Comparison of ENCODE assay signal across 8 mouse cellular contexts in the genomic region with DNA sequence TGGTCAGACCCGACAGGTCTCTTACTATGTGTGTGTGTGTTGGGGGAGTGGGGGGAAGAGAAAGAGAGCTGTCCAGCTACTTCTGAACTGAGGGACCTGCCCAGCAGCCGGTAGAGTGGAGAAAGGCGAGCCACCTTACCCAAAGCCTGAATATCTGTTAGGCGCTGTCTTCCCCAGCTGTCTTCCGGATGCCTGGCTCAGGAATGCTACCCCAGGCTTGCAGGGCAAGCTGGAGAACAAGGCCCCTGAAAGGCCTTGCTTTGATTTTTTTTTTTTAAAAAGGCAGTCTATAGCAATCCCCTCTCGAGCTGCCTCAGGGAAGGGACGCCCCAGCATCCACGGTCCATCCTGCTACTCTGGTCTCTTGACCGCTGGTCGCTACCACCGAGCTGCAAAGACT. TPM values are rescaled to one million over a fixed set of nuclear protein-coding genes. Genes with fewer than 3 reads are reported as not detected.
DNase-seq lines count a peak whose midpoint lies in the region; ATAC-seq and TF ChIP-seq lines count a peak whose summit lies in the region.

No protein-coding gene starts in this region.

- no peaks in the 10 kb centered on the region for H3K36me3 ChIP-seq in liver, adult 2 months (ENCODE audit: control insufficient read depth, insufficient read depth, low read length)
- H3K36me3 ChIP-seq in liver, postnatal 0 days (replicated peaks; ENCODE audit: insufficient read depth, low read length), result no peaks in the 10 kb centered on the region
- no peaks in the 10 kb centered on the region for H3K36me3 ChIP-seq in hindbrain, embryonic 13.5 days
- H3K36me3 ChIP-seq in midbrain, embryonic 15.5 days (replicated peaks), result no peaks in the 10 kb centered on the region

- no peak for TF ChIP-seq POLR2A in liver, adult 2 months (IDR thresholded peaks at IDR 0.05; ENCODE audit: extremely low read depth, insufficient read depth, low read length)

- peak overlapping the region; percentile 100; the same call in 1 of the 2 replicates for H3K27ac ChIP-seq in liver, adult 2 months (replicated peaks; ENCODE audit: insufficient read depth, low read depth, low read length)
- no peak overlapping the region for H3K27ac ChIP-seq in liver, postnatal 0 days (ENCODE audit: low read depth)
- H3K27ac ChIP-seq in hindbrain, embryonic 13.5 days, result peak overlapping the region; percentile 99
- H3K27ac ChIP-seq in midbrain, embryonic 15.5 days, result peak overlapping the region; percentile 96

- no peaks in the 10 kb centered on the region for H3K27me3 ChIP-seq in liver, adult 2 months (ENCODE audit: control insufficient read depth, insufficient read depth, low read length)
- H3K27me3 ChIP-seq in liver, postnatal 0 days (ENCODE audit: insufficient read depth, low read length), result peaks cover 38% of the 10 kb centered on the region
- H3K27me3 ChIP-seq in hindbrain, embryonic 13.5 days, result no peaks in the 10 kb centered on the region
- H3K27me3 ChIP-seq in midbrain, embryonic 15.5 days (replicated peaks), result no peaks in the 10 kb centered on the region

- WGBS in liver, adult 2 months, result 83% methylated on average over 11 of the region's 11 CpGs
- 72% methylated on average over 11 of the region's 11 CpGs for WGBS in liver, postnatal 0 days (ENCODE audit: insufficient replicate concordance)
- 15% methylated on average over 11 of the region's 11 CpGs for WGBS in hindbrain, embryonic 13.5 days
- 19% methylated on average over 11 of the region's 11 CpGs for WGBS in midbrain, embryonic 15.5 days

- ATAC-seq in liver, postnatal 0 days, result no peak
- ATAC-seq in hindbrain, embryonic 13.5 days (ENCODE audit: low FRiP score), result no peak
- ATAC-seq in midbrain, embryonic 15.5 days (replicated peaks), result no peak

- H3K9me3 ChIP-seq in liver, postnatal 0 days (ENCODE audit: low read length), result no peaks in the 10 kb centered on the region
- no peaks in the 10 kb centered on the region for H3K9me3 ChIP-seq in hindbrain, embryonic 13.5 days
- H3K9me3 ChIP-seq in midbrain, embryonic 15.5 days, result no peaks in the 10 kb centered on the region

- DNase-seq in liver, adult 2 months (ENCODE audit: extremely low read depth, low read depth, low spot score), result no peak
- DNase-seq in liver, postnatal 0 days, result no peak
- peak; percentile 56 for DNase-seq in embryo, embryonic 11 days
- no peak for DNase-seq in urinary bladder, postnatal 14 days (ENCODE audit: low spot score)
- DNase-seq in thymus, postnatal 14 days, result no peak
- no peak for DNase-seq in left cerebral cortex, adult 9 months (ENCODE audit: low spot score in 2 of 2)

- 0 out of 2 replicates have a peak overlapping the region, but pooled peaks have one; percentile 23 for H3K9ac ChIP-seq in liver, adult 2 months (ENCODE audit: low read depth, low read length)
- H3K9ac ChIP-seq in liver, postnatal 0 days (replicated peaks), result no peak overlapping the region
- H3K9ac ChIP-seq in hindbrain, embryonic 13.5 days, result peak overlapping the region; percentile 99
- peak overlapping the region; percentile 79; the same call in 1 of the 2 replicates for H3K9ac ChIP-seq in midbrain, embryonic 15.5 days

- H3K4me1 ChIP-seq in liver, adult 2 months (ENCODE audit: control insufficient read depth, insufficient read depth, low read length), result peaks cover 10% of the 10 kb centered on the region; the same call in 1 of the 2 replicates
- H3K4me1 ChIP-seq in liver, postnatal 0 days (ENCODE audit: insufficient read depth), result peaks cover 8% of the 10 kb centered on the region; the same call in 1 of the 2 replicates
- peaks cover 56% of the 10 kb centered on the region for H3K4me1 ChIP-seq in hindbrain, embryonic 13.5 days (replicated peaks)
- peaks cover 45% of the 10 kb centered on the region for H3K4me1 ChIP-seq in midbrain, embryonic 15.5 days

- H3K4me3 ChIP-seq in liver, adult 2 months (ENCODE audit: insufficient read depth, low read depth, low read length), result no peak overlapping the region
- no peak overlapping the region for H3K4me3 ChIP-seq in liver, postnatal 0 days (ENCODE audit: low read depth, low read length)
- H3K4me3 ChIP-seq in hindbrain, embryonic 13.5 days, result peak overlapping the region; percentile 89; the same call in 1 of the 2 replicates
- H3K4me3 ChIP-seq in midbrain, embryonic 15.5 days, result no peak overlapping the region

- no peak overlapping the region for H3K4me2 ChIP-seq in liver, postnatal 0 days (ENCODE audit: low read depth, low read length)
- peak overlapping the region; percentile 98 for H3K4me2 ChIP-seq in hindbrain, embryonic 13.5 days
- H3K4me2 ChIP-seq in midbrain, embryonic 15.5 days, result peak overlapping the region; percentile 94

- no peak for TF ChIP-seq EP300 in liver, postnatal 0 days (IDR thresholded peaks at IDR 0.05; ENCODE audit: low read depth)

- H3K79me2 ChIP-seq in liver, adult 2 months (ENCODE audit: control insufficient read depth, insufficient read depth, low read length), result peaks cover 13% of the 10 kb centered on the region; the same call in 1 of the 2 replicates

- TF ChIP-seq CTCF in liver, adult 2 months (IDR thresholded peaks at IDR 0.05; ENCODE audit: low read depth, low read length), result no peak
- no peak for TF ChIP-seq CTCF in liver, postnatal 0 days (IDR thresholded peaks at IDR 0.05; ENCODE audit: low read depth)

RNA-seq across cellular contexts. Expression of a gene that starts 32.6 kb away (rescaled TPM):
- 41.1 and 47.8 TPM in 2 replicates for total RNA-seq in liver, adult 2 months (2014; rRNA removed)
- polyA plus RNA-seq in liver, adult 2 months (2012; rRNA removed), result 75.1 and 90.2 TPM in 2 replicates
- 25.0 and 28.0 TPM in 2 replicates for polyA plus RNA-seq in liver, postnatal 0 days (2015; fragmentation: Nextera tagmentation; extraction: Ambion mirVana)
- 110 and 115 TPM in 2 replicates for polyA plus RNA-seq in hindbrain, embryonic 13.5 days (2015; fragmentation: Nextera tagmentation; extraction: Ambion mirVana)
- 116 and 125 TPM in 2 replicates for polyA plus RNA-seq in midbrain, embryonic 15.5 days (2015; fragmentation: Nextera tagmentation; extraction: Ambion mirVana)

RNA-seq across cellular contexts. Expression of a gene that starts 49.0 kb away (rescaled TPM):
- 1.2 and 1.5 TPM in 2 replicates for total RNA-seq in liver, adult 2 months (2014; rRNA removed)
- polyA plus RNA-seq in liver, adult 2 months (2012; rRNA removed), result 3.4 and 3.5 TPM in 2 replicates
- 1.1 and 1.2 TPM in 2 replicates for polyA plus RNA-seq in liver, postnatal 0 days (2015; fragmentation: Nextera tagmentation; extraction: Ambion mirVana)
- 13.6 and 17.0 TPM in 2 replicates for polyA plus RNA-seq in hindbrain, embryonic 13.5 days (2015; fragmentation: Nextera tagmentation; extraction: Ambion mirVana)
- 16.2 and 16.7 TPM in 2 replicates for polyA plus RNA-seq in midbrain, embryonic 15.5 days (2015; fragmentation: Nextera tagmentation; extraction: Ambion mirVana)
